Mouse (Mus musculus) heart, embryonic 10.5 days (tissue): ENCODE measurements at regions not wholly inside any gene's neighbourhood (a gene's known extent, or its start where the extent isn't known, plus 50 kb on each side); places are given as distances from the start of the nearest gene placed in this dataset.
A peak's percentile ranks its signal among the peaks of the same experiment; 100 is the strongest.

ENCODE experiments used
- DNase-seq: peaks from one replicate; pipeline ENCODE4 v3.0.0-alpha.2; 2017; ENCODE audit warnings: low spot score
- H3K27ac ChIP-seq: fragments of 300-500 bp; sonication (generic); 2 replicates; pipeline ENCODE4 v1.5.1; 2016; ENCODE audit warnings: mild to moderate bottlenecking
- H3K27me3 ChIP-seq: fragments of 300-500 bp; sonication (generic); 2 replicates; pipeline ENCODE4 v1.6.1; 2016; ENCODE audit warnings: mild to moderate bottlenecking; ENCODE audit not compliant: poor library complexity, insufficient read depth, severe bottlenecking
- H3K36me3 ChIP-seq: fragments of 300-500 bp; sonication (generic); 2 replicates; pipeline ENCODE4 v1.6.1; 2016; ENCODE audit warnings: mild to moderate bottlenecking, moderate library complexity
- H3K4me1 ChIP-seq: fragments of 300-500 bp; sonication (generic); 2 replicates; pipeline ENCODE4 v1.6.1; 2016; ENCODE audit warnings: mild to moderate bottlenecking
- H3K4me3 ChIP-seq: fragments of 300-500 bp; sonication (generic); 2 replicates; pipeline ENCODE4 v1.5.1; 2016; ENCODE audit warnings: mild to moderate bottlenecking, moderate library complexity
- H3K9me3 ChIP-seq: fragments of 300-500 bp; sonication (generic); 2 replicates; pipeline ENCODE4 v1.6.1; 2016; ENCODE audit warnings: mild to moderate bottlenecking, moderate library complexity
- WGBS: fragments of 180-500 bp; shearing (Covaris S2); methylation state at CpG from one replicate; pipeline ENCODE4 v1.1.7; 2016; 5-methylcytosine and 5-hydroxymethylcytosine counted together

- no peak for DNase-seq
- no peak overlapping the region for H3K27ac ChIP-seq
- 87% methylated on average over 2 of the region's 2 CpGs for WGBS
Measured at GRCm38 (mm10) chr8:35877581-35877980, 112.0 kb downstream of the Gm19410 start.

GRCm38 (mm10) chr8:35881810-35882209 is 116.2 kb downstream of the Gm19410 start:
- H3K4me3 ChIP-seq: no peak overlapping the region
- WGBS: 72% methylated on average over 5 of the region's 5 CpGs

More at GRCm38 (mm10) chr8:35877581-35877980, 112.0 kb downstream of the Gm19410 start:
- no peaks in the 10 kb centered on the region for H3K27me3 ChIP-seq
- H3K36me3 ChIP-seq: no peaks in the 10 kb centered on the region
- H3K4me3 ChIP-seq: no peak overlapping the region
- no peaks in the 10 kb centered on the region for H3K4me1 ChIP-seq
- no peaks in the 10 kb centered on the region for H3K9me3 ChIP-seq

GRCm38 (mm10) chr8:35882638-35883455 is 117.3 kb downstream of the Gm19410 start:
- Histone ChIP-seq H3K4me1 (no peaks in the 10 kb centered on the region), H3K27ac (no peak overlapping the region), H3K9me3 (peaks cover 4% of the 10 kb centered on the region; the same call in 1 of the 2 replicates), H3K4me3 (no peak overlapping the region), H3K36me3 (no peaks in the 10 kb centered on the region), H3K27me3 (no peaks in the 10 kb centered on the region)
- no peak for DNase-seq
- 49% methylated on average over 12 of the region's 12 CpGs for WGBS

More at GRCm38 (mm10) chr8:35881810-35882209, 116.2 kb downstream of the Gm19410 start:
- no peak overlapping the region for H3K27ac ChIP-seq
- no peak for DNase-seq
- H3K27me3 ChIP-seq: no peaks in the 10 kb centered on the region
- no peaks in the 10 kb centered on the region for H3K36me3 ChIP-seq
- H3K4me1 ChIP-seq: no peaks in the 10 kb centered on the region
- peaks cover 4% of the 10 kb centered on the region; the same call in 1 of the 2 replicates for H3K9me3 ChIP-seq

GRCm38 (mm10) chr8:35883456-35883780 is 117.8 kb downstream of the Gm19410 start:
- 77% methylated on average over 1 of the region's 1 CpGs for WGBS
- Histone ChIP-seq H3K27ac (no peak overlapping the region), H3K4me1 (no peaks in the 10 kb centered on the region), H3K9me3 (peaks cover 4% of the 10 kb centered on the region; the same call in 1 of the 2 replicates), H3K27me3 (no peaks in the 10 kb centered on the region), H3K36me3 (no peaks in the 10 kb centered on the region), H3K4me3 (no peak overlapping the region)
- no peak for DNase-seq

GRCm38 (mm10) chr8:35884545-35884944 is 119.0 kb downstream of the Gm19410 start:
- H3K9me3 ChIP-seq: peaks cover 4% of the 10 kb centered on the region; the same call in 1 of the 2 replicates
- no peak overlapping the region for H3K27ac ChIP-seq
- peaks cover 3% of the 10 kb centered on the region; the same call in 1 of the 2 replicates for H3K4me1 ChIP-seq
- DNase-seq: no peak
- 77% methylated on average over 6 of the region's 6 CpGs for WGBS
- no peak overlapping the region for H3K4me3 ChIP-seq
- H3K27me3 ChIP-seq: no peaks in the 10 kb centered on the region
- H3K36me3 ChIP-seq: no peaks in the 10 kb centered on the region

GRCm38 (mm10) chr8:35890083-35890482 is 124.5 kb downstream of the Gm19410 start:
- WGBS: 57% methylated on average over 4 of the region's 4 CpGs
- peaks cover 4% of the 10 kb centered on the region; the same call in 1 of the 2 replicates for H3K9me3 ChIP-seq

GRCm38 (mm10) chr8:35891769-35892168 is 126.2 kb downstream of the Gm19410 start:
- no peak for DNase-seq
- no peak overlapping the region for H3K27ac ChIP-seq
- H3K4me1 ChIP-seq: peaks cover 33% of the 10 kb centered on the region
- no peaks in the 10 kb centered on the region for H3K9me3 ChIP-seq
- 78% methylated on average over 6 of the region's 6 CpGs for WGBS
- no peaks in the 10 kb centered on the region for H3K27me3 ChIP-seq
- no peak overlapping the region for H3K4me3 ChIP-seq
- H3K36me3 ChIP-seq: no peaks in the 10 kb centered on the region

More at GRCm38 (mm10) chr8:35890083-35890482, 124.5 kb downstream of the Gm19410 start:
- Histone ChIP-seq H3K4me3 (no peak overlapping the region), H3K4me1 (peaks cover 33% of the 10 kb centered on the region), H3K36me3 (no peaks in the 10 kb centered on the region), H3K27ac (0 out of 2 replicates have a peak overlapping the region, but pooled peaks have one; percentile 23), H3K27me3 (no peaks in the 10 kb centered on the region)
- DNase-seq: no peak

- no peak for DNase-seq
- peaks cover 11% of the 10 kb centered on the region for H3K4me1 ChIP-seq
- H3K27me3 ChIP-seq: no peaks in the 10 kb centered on the region
- H3K4me3 ChIP-seq: no peak overlapping the region
- H3K27ac ChIP-seq: no peak overlapping the region
- no peaks in the 10 kb centered on the region for H3K36me3 ChIP-seq
- 65% methylated on average over 3 of the region's 3 CpGs for WGBS
- no peaks in the 10 kb centered on the region for H3K9me3 ChIP-seq
Measured at GRCm38 (mm10) chr8:35898493-35898892, 132.9 kb downstream of the Gm19410 start.

GRCm38 (mm10) chr8:35901490-35901889 is 135.9 kb downstream of the Gm19410 start:
- no peak overlapping the region for H3K4me3 ChIP-seq
- no peak for DNase-seq
- no peaks in the 10 kb centered on the region for H3K9me3 ChIP-seq
- no peaks in the 10 kb centered on the region for H3K36me3 ChIP-seq
- H3K4me1 ChIP-seq: no peaks in the 10 kb centered on the region; the same call in 1 of the 2 replicates
- 86% methylated on average over 7 of the region's 7 CpGs for WGBS
- no peaks in the 10 kb centered on the region for H3K27me3 ChIP-seq
- no peak overlapping the region for H3K27ac ChIP-seq

- no peak for DNase-seq
- Histone ChIP-seq H3K36me3 (no peaks in the 10 kb centered on the region), H3K27ac (no peak overlapping the region), H3K9me3 (no peaks in the 10 kb centered on the region), H3K27me3 (no peaks in the 10 kb centered on the region), H3K4me3 (no peak overlapping the region), H3K4me1 (no peaks in the 10 kb centered on the region)
- 80% methylated on average over 7 of the region's 7 CpGs for WGBS
Measured at GRCm38 (mm10) chr8:35904711-35905450, 139.3 kb downstream of the Gm19410 start.

- WGBS: 86% methylated on average over 2 of the region's 2 CpGs
- DNase-seq: no peak
- Histone ChIP-seq H3K9me3 (no peaks in the 10 kb centered on the region), H3K4me3 (no peak overlapping the region), H3K4me1 (no peaks in the 10 kb centered on the region; the same call in 1 of the 2 replicates), H3K36me3 (no peaks in the 10 kb centered on the region), H3K27ac (no peak overlapping the region), H3K27me3 (no peaks in the 10 kb centered on the region)
Measured at GRCm38 (mm10) chr8:35907998-35908397, 142.4 kb downstream of the Gm19410 start.

- Histone ChIP-seq H3K27me3 (no peaks in the 10 kb centered on the region), H3K9me3 (no peaks in the 10 kb centered on the region), H3K27ac (peak overlapping the region; percentile 18; the same call in 1 of the 2 replicates), H3K4me1 (peaks cover 13% of the 10 kb centered on the region), H3K4me3 (no peak overlapping the region), H3K36me3 (no peaks in the 10 kb centered on the region)
- 65% methylated on average over 9 of the region's 9 CpGs for WGBS
- no peak for DNase-seq
Measured at GRCm38 (mm10) chr8:35912264-35912663, 146.7 kb downstream of the Gm19410 start.
